Mouse (Mus musculus): ENCODE measurements around the gene Phc2.
A peak's percentile ranks its signal among the peaks of the same experiment; 100 is the strongest.

The Phc2 gene

DNA sequence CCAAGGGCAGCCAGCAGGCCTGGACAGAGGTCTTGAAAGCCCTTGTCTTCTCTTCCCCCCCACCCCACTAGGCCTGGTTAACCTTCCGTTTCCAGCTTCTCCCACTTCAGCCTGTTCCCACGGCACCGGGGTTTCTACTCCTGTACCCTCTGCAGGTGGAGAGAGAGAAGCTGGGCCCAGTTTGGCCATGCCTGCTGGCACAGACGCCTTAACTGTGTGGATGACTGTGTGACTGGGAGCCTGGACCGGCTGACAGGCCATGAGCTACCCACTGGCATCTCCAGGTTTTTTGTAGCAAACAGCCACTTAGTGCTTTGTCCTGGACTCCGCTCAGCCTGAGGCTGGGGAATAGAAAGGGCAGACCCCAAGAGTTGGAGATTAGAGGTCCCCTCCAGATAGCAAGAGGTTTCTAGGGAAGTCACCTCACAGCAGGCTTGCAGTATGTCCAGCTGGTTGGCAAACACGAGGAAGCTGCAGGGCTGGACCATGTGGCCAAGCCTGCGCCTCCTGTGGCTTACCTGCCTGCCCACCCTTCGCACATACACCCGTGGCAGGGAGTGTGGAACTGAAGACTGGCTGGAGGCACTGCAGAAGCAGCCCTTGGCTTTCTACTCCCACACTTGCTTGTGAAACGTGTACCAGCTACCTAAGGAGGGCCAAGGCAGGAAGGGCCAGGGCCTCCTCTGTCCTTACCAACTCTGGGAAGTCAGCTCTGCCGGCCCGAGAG, 97.7 kb downstream of the Phc2 start:
- peaks cover 53% of the 10 kb centered on the region for H3K36me3 ChIP-seq (ENCODE audit: insufficient read depth, low read length)
- H3K27me3 ChIP-seq (ENCODE audit: insufficient read depth, low read length) = no peaks in the 10 kb centered on the region
- no peaks in the 10 kb centered on the region for H3K9me3 ChIP-seq (ENCODE audit: low read length)
- H3K4me1 ChIP-seq (replicated peaks; ENCODE audit: low read depth, low read length) = peaks cover 50% of the 10 kb centered on the region
- no peak overlapping the region for H3K4me3 ChIP-seq (replicated peaks; ENCODE audit: low read length)
- no peak for TF ChIP-seq NANOG (IDR thresholded peaks at IDR 0.05; ENCODE audit: borderline replicate concordance, low read length)
- TF ChIP-seq POU5F1 (IDR thresholded peaks at IDR 0.05; ENCODE audit: borderline replicate concordance, low read length) = no peak
- TF ChIP-seq CTCF (conservative IDR thresholded peaks at IDR 0.05; ENCODE audit: low read length) = no peak

DNA sequence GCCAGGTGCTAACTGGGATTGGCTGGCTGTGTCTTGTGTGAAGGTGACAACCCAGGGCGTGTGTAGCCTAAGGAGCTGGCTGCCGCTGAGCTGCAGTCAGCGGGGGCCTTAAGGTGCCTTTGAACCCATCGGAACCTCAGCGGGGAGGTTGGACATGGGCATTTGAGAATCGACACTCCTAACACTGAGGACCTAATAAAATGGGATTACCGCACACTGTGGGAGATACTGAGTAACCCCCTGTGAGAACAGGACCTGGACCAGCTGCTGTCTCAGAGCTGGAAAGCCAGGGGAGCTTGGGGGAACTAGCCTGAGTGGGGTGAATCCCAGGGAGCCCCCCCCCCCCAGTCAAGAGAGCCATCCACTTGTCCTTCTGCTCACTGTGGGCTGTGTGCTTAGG, 99.1 kb downstream of the Phc2 start:
- no peaks in the 10 kb centered on the region for H3K27me3 ChIP-seq (ENCODE audit: insufficient read depth, low read length)
- H3K4me3 ChIP-seq (replicated peaks; ENCODE audit: low read length) = no peak overlapping the region
- H3K4me1 ChIP-seq (replicated peaks; ENCODE audit: low read depth, low read length) = peaks cover 41% of the 10 kb centered on the region
- TF ChIP-seq CTCF (conservative IDR thresholded peaks at IDR 0.05; ENCODE audit: low read length) (no peak), POU5F1 (IDR thresholded peaks at IDR 0.05; ENCODE audit: borderline replicate concordance, low read length) (no peak), NANOG (IDR thresholded peaks at IDR 0.05; ENCODE audit: borderline replicate concordance, low read length) (no peak)
- peaks cover 39% of the 10 kb centered on the region for H3K36me3 ChIP-seq (ENCODE audit: insufficient read depth, low read length)
- no peaks in the 10 kb centered on the region for H3K9me3 ChIP-seq (ENCODE audit: low read length)

GRCm38 (mm10) chr4:128755064-128755463, 100.6 kb downstream of the Phc2 start, which contains the start of gene A3galt2:
TSS of gene A3galt2 (plus strand) at chr4:128755364.
- TF ChIP-seq CTCF (conservative IDR thresholded peaks at IDR 0.05; ENCODE audit: low read length) (no peak), POU5F1 (IDR thresholded peaks at IDR 0.05; ENCODE audit: borderline replicate concordance, low read length) (no peak), NANOG (IDR thresholded peaks at IDR 0.05; ENCODE audit: borderline replicate concordance, low read length) (no peak)
- peaks cover 41% of the 10 kb centered on the region for H3K4me1 ChIP-seq (replicated peaks; ENCODE audit: low read depth, low read length)
- no peaks in the 10 kb centered on the region for H3K9me3 ChIP-seq (ENCODE audit: low read length)
- no peak within 1 kb of the TSS for H3K4me3 ChIP-seq (replicated peaks; ENCODE audit: low read length)
- peaks cover 24% of the 10 kb centered on the region for H3K36me3 ChIP-seq (ENCODE audit: insufficient read depth, low read length)
- peaks cover 3% of the 10 kb centered on the region; the same call in 1 of the 2 replicates for H3K27me3 ChIP-seq (ENCODE audit: insufficient read depth, low read length)

GRCm38 (mm10) chr4:128755900-128756299, 101.4 kb downstream of the Phc2 start:
- H3K4me1 ChIP-seq (replicated peaks; ENCODE audit: low read depth, low read length) = peaks cover 36% of the 10 kb centered on the region
- no peak for TF ChIP-seq NANOG (IDR thresholded peaks at IDR 0.05; ENCODE audit: borderline replicate concordance, low read length)
- TF ChIP-seq POU5F1 (IDR thresholded peaks at IDR 0.05; ENCODE audit: borderline replicate concordance, low read length) = no peak
- no peak for TF ChIP-seq CTCF (conservative IDR thresholded peaks at IDR 0.05; ENCODE audit: low read length)
- peaks cover 17% of the 10 kb centered on the region for H3K36me3 ChIP-seq (ENCODE audit: insufficient read depth, low read length)
- no peaks in the 10 kb centered on the region for H3K9me3 ChIP-seq (ENCODE audit: low read length)
- no peak overlapping the region for H3K4me3 ChIP-seq (replicated peaks; ENCODE audit: low read length)
- peaks cover 6% of the 10 kb centered on the region; the same call in 1 of the 2 replicates for H3K27me3 ChIP-seq (ENCODE audit: insufficient read depth, low read length)

GRCm38 (mm10) chr4:128759214-128759613, 104.7 kb downstream of the Phc2 start:
- Histone ChIP-seq H3K4me3 (replicated peaks; ENCODE audit: low read length) (no peak overlapping the region), H3K4me1 (replicated peaks; ENCODE audit: low read depth, low read length) (peaks cover 14% of the 10 kb centered on the region), H3K9me3 (ENCODE audit: low read length) (peaks cover 14% of the 10 kb centered on the region), H3K36me3 (ENCODE audit: insufficient read depth, low read length) (no peaks in the 10 kb centered on the region), H3K27me3 (ENCODE audit: insufficient read depth, low read length) (peaks cover 6% of the 10 kb centered on the region; the same call in 1 of the 2 replicates)
- no peak for TF ChIP-seq CTCF (conservative IDR thresholded peaks at IDR 0.05; ENCODE audit: low read length)
- TF ChIP-seq POU5F1 (IDR thresholded peaks at IDR 0.05; ENCODE audit: borderline replicate concordance, low read length) = no peak
- no peak for TF ChIP-seq NANOG (IDR thresholded peaks at IDR 0.05; ENCODE audit: borderline replicate concordance, low read length)

- no peak for TF ChIP-seq NANOG (IDR thresholded peaks at IDR 0.05; ENCODE audit: borderline replicate concordance, low read length)
- no peak for TF ChIP-seq CTCF (conservative IDR thresholded peaks at IDR 0.05; ENCODE audit: low read length)
- TF ChIP-seq POU5F1 (IDR thresholded peaks at IDR 0.05; ENCODE audit: borderline replicate concordance, low read length) = no peak
- no peaks in the 10 kb centered on the region for H3K36me3 ChIP-seq (ENCODE audit: insufficient read depth, low read length)
- H3K4me1 ChIP-seq (replicated peaks; ENCODE audit: low read depth, low read length) = peaks cover 12% of the 10 kb centered on the region
- H3K9me3 ChIP-seq (ENCODE audit: low read length) = peaks cover 14% of the 10 kb centered on the region
- H3K4me3 ChIP-seq (replicated peaks; ENCODE audit: low read length) = no peak overlapping the region
- H3K27me3 ChIP-seq (ENCODE audit: insufficient read depth, low read length) = peaks cover 6% of the 10 kb centered on the region; the same call in 1 of the 2 replicates
Observed at GRCm38 (mm10) chr4:128760029-128760428, 105.5 kb downstream of the Phc2 start.

DNA sequence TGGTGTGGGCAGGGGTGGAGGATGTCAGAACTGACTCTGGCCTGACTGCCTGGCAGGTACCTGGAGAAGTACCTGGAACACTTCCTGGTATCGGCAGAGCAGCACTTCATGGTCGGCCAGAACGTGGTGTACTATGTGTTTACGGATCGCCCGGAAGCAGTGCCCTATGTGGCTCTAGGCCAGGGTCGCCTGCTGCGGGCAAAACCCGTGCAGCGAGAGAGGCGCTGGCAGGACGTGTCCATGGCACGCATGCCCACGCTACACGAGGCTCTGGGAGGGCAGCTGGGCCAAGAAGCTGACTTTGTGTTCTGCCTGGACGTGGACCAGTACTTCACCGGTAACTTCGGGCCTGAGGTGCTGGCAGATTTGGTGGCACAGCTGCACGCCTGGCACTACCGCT, 112.4 kb downstream of the Phc2 start:
- TF ChIP-seq CTCF (conservative IDR thresholded peaks at IDR 0.05; ENCODE audit: low read length) (no peak), NANOG (IDR thresholded peaks at IDR 0.05; ENCODE audit: borderline replicate concordance, low read length) (no peak), POU5F1 (IDR thresholded peaks at IDR 0.05; ENCODE audit: borderline replicate concordance, low read length) (no peak)
- Histone ChIP-seq H3K36me3 (ENCODE audit: insufficient read depth, low read length) (no peaks in the 10 kb centered on the region), H3K9me3 (ENCODE audit: low read length) (peaks cover 14% of the 10 kb centered on the region), H3K4me3 (replicated peaks; ENCODE audit: low read length) (peak overlapping the region; percentile 67), H3K4me1 (replicated peaks; ENCODE audit: low read depth, low read length) (peaks cover 12% of the 10 kb centered on the region), H3K27me3 (ENCODE audit: insufficient read depth, low read length) (peaks cover 30% of the 10 kb centered on the region)

GRCm38 (mm10) chr4:128768120-128768519, 113.6 kb downstream of the Phc2 start:
- TF ChIP-seq CTCF (conservative IDR thresholded peaks at IDR 0.05; ENCODE audit: low read length) (no peak), NANOG (IDR thresholded peaks at IDR 0.05; ENCODE audit: borderline replicate concordance, low read length) (no peak), POU5F1 (IDR thresholded peaks at IDR 0.05; ENCODE audit: borderline replicate concordance, low read length) (no peak)
- Histone ChIP-seq H3K9me3 (ENCODE audit: low read length) (peaks cover 8% of the 10 kb centered on the region), H3K4me3 (replicated peaks; ENCODE audit: low read length) (no peak overlapping the region), H3K27me3 (ENCODE audit: insufficient read depth, low read length) (peaks cover 30% of the 10 kb centered on the region), H3K4me1 (replicated peaks; ENCODE audit: low read depth, low read length) (peaks cover 12% of the 10 kb centered on the region), H3K36me3 (ENCODE audit: insufficient read depth, low read length) (no peaks in the 10 kb centered on the region)

Measured in E14TG2a.4 (cell line).